Mouse (Mus musculus): ENCODE measurements at regions not wholly inside any gene's neighbourhood (a gene's known extent, or its start where the extent isn't known, plus 50 kb on each side); places are given as distances from the start of the nearest gene placed in this dataset.

DNA sequence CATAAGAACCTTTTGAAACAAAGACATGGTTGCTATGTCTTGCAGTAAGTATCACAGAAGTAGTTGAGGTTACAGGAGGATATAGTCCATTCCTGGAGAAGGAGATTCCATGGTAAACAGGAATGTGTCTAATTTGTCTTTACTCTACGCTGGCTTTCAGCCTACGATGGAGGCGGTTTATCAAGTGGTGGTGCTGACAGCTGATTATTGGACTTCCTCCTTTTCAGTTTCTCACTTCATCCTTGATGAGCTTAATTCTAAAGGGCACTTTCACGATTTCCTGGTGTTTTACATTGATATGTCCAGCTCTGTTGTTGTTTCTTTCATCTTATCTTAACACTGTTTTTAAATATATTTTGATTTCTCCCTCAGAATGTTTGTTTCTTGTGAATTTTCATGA, 1020.9 kb upstream of the Cntn5 start:
- TF ChIP-seq CTCF (IDR thresholded peaks at IDR 0.05; ENCODE audit: low read depth, low read length) (no peak), POLR2A (IDR thresholded peaks at IDR 0.05; ENCODE audit: extremely low read depth, insufficient read depth, low read length) (no peak)

Measured in liver, adult 2 months (tissue).